Mouse (Mus musculus): ENCODE results near the gene Gm3285.

The Gm3285 gene

DNA sequence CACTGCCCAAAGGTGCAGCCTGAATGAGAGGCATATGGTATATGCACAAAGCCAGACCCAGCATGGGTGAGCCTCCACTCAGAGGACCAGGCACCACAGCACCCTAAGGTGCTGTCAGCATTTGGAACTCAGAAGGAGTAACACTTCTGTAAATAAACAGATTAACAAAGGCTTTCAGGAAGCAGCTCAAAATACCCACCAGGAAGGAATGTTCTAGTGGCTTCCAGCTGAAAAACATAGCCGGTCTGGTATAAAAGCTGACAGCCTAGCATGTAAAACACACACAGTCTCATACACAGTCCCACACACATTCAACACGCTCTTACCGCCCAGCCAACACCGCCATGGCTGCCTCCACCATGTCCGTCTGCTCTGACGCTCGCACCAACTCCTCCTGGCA lies at the start of gene Gm3285:
Gene Gm3285 (plus strand): TSS at position 301 of the 400 bp plus-strand sequence.
- DNase-seq (ENCODE audit: low spot score in 2 of 2): no peak

DNA sequence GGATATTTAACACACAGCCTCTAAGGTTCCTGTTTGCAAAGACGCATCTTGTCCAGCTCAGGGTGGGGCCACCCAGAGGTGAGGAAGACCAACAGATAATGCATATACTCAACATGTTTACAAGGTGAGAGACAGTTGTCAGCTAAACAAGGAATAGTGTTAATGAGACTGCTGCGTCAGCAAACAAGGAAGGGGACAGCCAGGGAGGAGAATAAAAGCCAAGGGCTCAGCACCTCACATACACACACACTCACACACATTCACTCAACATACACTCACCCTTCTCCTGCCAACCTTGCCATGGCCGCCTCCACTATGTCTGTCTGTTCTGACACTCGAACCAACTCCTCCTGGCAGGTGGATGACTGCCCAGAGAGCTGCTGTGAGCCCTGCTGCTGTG lies 47.4 kb upstream of the Gm3285 start, which contains the start of gene Gm2696:
Gene Gm2696 (plus strand): TSS at position 301 of the 400 bp plus-strand sequence.
- no peak for DNase-seq (ENCODE audit: low spot score in 2 of 2)

DNA sequence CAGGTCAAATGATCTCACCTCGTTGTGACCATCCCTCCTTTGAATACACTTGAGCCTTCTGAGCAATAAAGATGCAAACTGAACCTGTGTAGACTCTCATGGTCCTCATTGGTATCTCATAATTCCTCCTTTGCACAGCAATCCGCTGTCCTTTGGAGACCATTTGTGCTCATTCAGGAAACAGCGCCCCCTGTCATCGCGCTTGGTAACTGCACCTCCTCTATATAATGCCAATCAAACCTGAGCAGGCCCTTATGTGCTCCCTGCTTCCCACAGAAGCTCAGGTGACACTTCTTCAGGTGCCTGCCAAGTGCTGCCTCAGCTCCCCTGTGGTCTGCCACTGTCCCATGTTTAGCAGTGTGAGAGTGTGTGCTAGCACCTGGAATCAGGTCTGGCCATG lies 46.3 kb upstream of the Gm3285 start:
- DNase-seq (ENCODE audit: low spot score in 2 of 2): peak; percentile 14 to 50

DNA sequence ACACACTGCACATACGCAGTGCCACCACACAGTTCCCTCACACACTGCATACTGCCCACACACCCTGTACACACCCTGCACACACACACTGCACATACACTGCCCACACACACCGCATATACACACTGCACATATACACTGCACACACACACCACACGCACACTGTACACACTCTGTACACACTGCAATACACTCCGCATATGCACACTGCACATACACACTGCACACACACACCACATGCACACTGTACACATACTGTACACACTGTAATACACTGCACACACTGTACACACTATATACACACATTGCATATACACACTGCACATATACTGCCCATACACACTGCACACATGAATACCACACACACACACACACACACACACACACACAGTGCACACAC lies 43.3 kb upstream of the Gm3285 start:
- no peak for DNase-seq (ENCODE audit: low spot score in 2 of 2)

DNA sequence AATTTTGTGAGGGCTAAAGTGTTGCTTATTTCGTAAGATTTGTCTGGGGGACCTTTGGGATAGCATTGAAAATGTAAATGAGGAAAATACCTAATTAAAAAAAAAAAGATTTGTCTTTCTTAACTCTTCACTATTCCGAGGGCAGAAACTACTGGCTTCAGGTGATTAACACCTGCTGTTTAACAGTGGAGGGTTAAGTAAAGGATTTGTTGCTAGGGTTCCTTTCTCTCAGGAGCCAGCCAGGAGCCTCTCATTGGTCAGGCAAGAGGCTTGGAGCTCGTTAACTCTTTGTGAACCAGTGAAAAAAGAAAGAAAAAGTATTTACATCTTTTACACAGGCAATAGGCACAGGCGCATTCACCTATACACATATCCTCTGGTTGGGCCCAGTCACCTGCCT lies 42.6 kb upstream of the Gm3285 start:
- no peak for DNase-seq (ENCODE audit: low spot score in 2 of 2)

GRCm38 (mm10) chr10:77826951-77827350 lies 34.8 kb upstream of the Gm3285 start, which contains the start of gene Krtap10-4:
TSS of gene Krtap10-4 (minus strand) at chr10:77827095.
- no peak for DNase-seq (ENCODE audit: low spot score in 2 of 2)

GRCm38 (mm10) chr10:77835647-77836046 lies 26.1 kb upstream of the Gm3285 start, which contains the start of gene Krtap10-10:
TSS of gene Krtap10-10 (plus strand) at chr10:77835947.
- no peak for DNase-seq (ENCODE audit: low spot score in 2 of 2)

- no peak for DNase-seq (ENCODE audit: low spot score in 2 of 2)
Observed at GRCm38 (mm10) chr10:77839006-77839405, 22.8 kb upstream of the Gm3285 start.

DNA sequence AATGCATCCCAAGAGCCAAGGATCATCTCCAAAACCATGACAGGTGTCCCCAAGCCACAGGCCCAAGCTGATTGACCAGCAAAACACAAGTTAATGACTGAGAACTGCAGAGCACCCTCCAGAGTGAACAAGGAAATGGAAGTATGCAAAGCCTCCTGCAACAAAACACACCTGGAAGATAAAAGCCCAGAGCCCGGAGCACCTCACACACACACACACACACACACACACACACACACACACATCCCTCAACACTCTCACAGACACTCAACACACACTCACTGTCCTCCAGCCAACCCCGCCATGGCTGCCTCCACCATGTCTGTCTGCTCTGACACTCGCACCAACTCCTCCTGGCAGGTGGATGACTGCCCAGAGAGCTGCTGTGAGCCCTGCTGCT lies 15.3 kb upstream of the Gm3285 start, which contains the start of gene Gm36176:
Gene Gm36176 (plus strand): TSS at position 301 of the 400 bp plus-strand sequence.
- DNase-seq (ENCODE audit: low spot score in 2 of 2): no peak

GRCm38 (mm10) chr10:77846961-77847360 lies 14.8 kb upstream of the Gm3285 start:
- DNase-seq (ENCODE audit: low spot score in 2 of 2): no peak

GRCm38 (mm10) chr10:77847538-77847937 lies 14.2 kb upstream of the Gm3285 start:
- no peak for DNase-seq (ENCODE audit: low spot score in 2 of 2)

GRCm38 (mm10) chr10:77852559-77852958 lies 9.2 kb upstream of the Gm3285 start, which contains the start of gene Gm10318:
TSS of gene Gm10318 (plus strand) at chr10:77852859.
- DNase-seq (ENCODE audit: low spot score in 2 of 2): no peak

GRCm38 (mm10) chr10:77864067-77864761 lies 2.4 kb downstream of the Gm3285 start:
- peak in 1 of 2 experiments; percentile 47 for DNase-seq (ENCODE audit: low spot score in 2 of 2)

DNA sequence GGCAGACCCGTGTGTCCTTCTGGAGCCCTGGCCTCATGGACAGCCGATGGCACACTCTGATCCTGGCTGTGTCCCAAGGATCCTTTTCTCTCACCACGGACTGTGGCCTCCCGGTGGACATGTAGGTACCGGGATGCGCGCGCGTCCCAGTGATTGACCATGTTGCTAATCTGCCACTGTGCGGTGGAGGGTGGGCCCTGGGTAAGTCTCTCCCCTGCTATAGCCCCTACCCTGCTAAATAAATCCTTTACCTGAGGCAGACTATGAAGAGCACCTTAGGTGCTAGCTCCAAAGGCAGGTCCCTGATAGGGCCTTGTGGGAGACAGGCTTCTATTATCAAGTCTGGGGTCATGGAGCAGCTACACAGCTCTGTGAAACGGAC lies 3.0 kb downstream of the Gm3285 start:
- DNase-seq (ENCODE audit: low spot score in 2 of 2): no peak

- no peak for DNase-seq (ENCODE audit: low spot score in 2 of 2)
Observed at GRCm38 (mm10) chr10:77867546-77867945, 5.8 kb downstream of the Gm3285 start.

- DNase-seq (ENCODE audit: low spot score in 2 of 2): no peak
Observed at GRCm38 (mm10) chr10:77869651-77870050, 7.9 kb downstream of the Gm3285 start.

GRCm38 (mm10) chr10:77878985-77879384 lies 17.2 kb downstream of the Gm3285 start:
- peak in 1 of 2 experiments; percentile 32 for DNase-seq (ENCODE audit: low spot score in 2 of 2)

DNA sequence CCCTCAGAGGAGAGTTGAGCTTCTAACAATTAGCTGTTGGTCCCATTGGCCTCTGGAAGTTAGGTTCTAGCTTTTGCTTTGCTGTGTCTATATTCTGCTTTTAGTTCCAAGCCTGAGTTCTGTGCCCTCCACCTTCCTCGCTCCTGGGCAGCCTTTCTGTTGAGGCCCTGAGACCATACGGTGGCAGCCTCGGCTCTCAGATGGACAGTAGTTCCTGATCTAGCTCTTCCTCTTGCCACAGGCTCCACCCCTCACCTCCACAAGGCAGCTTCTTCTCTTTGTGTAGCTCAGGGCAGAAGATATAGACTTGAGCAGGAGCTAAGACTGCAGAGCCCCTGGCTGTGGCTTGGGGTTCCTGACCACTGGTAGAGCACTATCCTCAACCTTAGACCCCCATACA lies 18.5 kb downstream of the Gm3285 start:
- DNase-seq (ENCODE audit: low spot score in 2 of 2): no peak

- no peak for DNase-seq (ENCODE audit: low spot score in 2 of 2)
Observed at GRCm38 (mm10) chr10:77882553-77882952, 20.8 kb downstream of the Gm3285 start.

- no peak for DNase-seq (ENCODE audit: low spot score in 2 of 2)
Observed at GRCm38 (mm10) chr10:77886007-77886747, 24.4 kb downstream of the Gm3285 start.

- DNase-seq (ENCODE audit: low spot score in 2 of 2): no peak
Observed at GRCm38 (mm10) chr10:77890987-77891565, 29.3 kb downstream of the Gm3285 start.

DNA sequence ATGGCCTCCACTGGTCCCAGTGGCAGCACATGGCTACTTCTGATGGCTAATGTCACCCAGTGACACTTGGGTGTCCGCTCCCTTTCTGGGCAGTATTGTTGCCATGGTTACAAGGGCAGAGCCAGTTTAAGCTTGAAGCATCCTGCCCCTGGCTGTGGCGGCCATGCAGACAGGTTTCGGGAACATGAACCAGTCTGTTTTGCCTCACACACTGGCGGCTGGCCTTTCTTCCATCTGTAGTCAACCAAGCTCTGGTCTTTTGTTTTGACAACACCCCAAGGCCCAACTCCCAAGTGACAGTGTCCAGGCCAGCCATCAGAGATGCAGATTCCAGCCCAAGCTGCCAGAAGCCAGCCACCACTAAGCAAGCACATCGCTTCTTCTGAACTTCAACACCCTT lies 33.8 kb downstream of the Gm3285 start:
- DNase-seq (ENCODE audit: low spot score in 2 of 2): no peak

Data from spleen, postnatal 10 days (tissue).